Mouse (Mus musculus): ENCODE results near the gene Syce1. TPM values are rescaled to one million over a fixed set of nuclear protein-coding genes. Genes with fewer than 3 reads are reported as not detected.

Syce1 gene
- total RNA-seq (2021), result not detected

DNA sequence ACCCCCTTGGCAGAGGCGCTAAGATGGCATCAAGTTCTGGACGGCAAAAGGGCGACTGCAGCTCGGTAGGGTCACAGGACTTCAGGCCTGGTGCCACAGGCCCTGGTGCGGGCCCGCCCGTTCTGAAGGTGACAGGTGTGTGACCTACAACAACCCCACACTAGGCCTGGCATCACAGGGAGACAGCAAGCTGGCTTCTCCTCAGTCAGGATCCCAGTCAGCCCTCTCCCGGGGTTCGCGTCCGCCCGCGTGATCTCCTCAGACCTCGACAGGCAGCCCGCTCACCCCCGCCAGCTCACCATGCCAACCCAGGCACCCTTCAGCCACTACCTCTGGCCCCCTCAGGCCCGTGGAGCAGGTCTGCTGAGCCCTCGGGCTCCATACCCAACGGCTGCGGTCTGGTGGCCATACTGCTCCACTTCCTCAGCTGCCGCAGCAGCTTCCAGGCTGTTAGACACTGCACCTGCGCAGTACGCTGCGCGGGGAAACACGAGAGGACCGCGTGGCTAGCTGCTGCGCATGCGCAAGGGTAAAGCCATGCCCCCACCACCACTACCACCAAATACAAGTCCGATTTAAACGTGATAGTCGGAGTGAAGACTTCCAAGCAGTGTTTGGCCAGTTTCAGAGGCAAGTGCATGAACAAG lies at the start of gene Syce1:
TSS of gene Syce1 (minus strand) at position 447 of the 647 bp plus-strand sequence.
- intact Hi-C loops (cut with DNase I), result no loop called here
- no peak for DNase-seq

DNA sequence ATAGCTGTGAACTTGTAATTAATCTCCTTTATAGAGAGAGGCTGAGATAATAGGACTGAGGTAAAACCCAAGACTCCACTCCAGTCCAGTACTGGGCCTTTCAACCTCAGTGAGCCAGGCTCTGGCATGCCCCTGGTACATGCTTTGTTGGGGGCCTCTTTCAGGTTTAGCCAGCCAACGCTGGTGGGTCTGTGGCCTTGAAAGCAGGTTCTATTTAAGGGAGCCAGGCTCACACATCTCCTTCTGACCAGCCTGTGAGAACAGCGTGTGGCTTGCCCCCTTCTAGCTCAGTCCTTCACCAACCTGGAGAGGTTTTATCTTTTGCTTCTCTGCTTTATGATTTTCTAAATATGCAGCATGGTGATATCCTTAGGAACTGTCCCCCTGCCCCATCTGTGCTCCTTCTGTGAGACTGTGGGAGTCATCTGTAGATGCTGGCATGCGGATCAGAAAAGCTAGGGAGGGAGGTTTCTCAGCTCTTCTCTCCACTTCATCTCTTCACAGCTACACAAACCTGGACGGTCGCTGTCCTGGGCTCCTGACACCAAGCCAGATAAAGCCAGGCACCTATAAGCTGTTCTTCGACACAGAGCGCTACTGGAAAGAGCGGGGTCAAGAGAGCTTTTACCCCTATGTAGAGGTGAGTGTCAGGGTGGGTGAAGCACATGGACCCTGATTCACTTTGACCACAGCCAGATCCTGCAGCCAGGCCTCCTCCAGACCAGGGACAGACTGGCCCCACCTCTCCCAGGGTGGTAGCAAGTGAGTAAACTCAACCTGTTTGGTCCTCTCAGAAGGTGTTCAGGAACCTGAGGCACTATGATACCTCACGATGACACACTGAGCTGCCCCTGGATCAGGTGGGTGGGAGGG lies 48.8 kb upstream of the Syce1 start:
- intact Hi-C loops (cut with DNase I), result no loop called here
- DNase-seq, result no peak

DNA sequence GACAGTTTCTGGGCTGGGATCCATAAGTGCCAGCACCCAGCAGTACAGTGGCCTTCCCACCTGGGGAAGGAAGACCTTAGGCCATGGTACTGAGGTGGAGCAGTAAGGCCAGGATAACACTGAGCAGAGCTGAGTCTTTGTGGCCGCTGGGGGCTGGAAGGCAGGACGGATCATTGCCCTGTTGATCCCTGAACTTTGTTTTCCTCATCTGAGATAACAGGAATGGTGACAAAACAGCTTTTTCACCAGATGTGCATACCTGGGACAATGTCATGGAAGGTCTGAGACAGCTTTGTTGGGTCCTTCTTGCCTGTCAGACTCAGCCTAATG lies 48.1 kb upstream of the Syce1 start:
- no peak for DNase-seq
- intact Hi-C loops (cut with DNase I), result no loop called here

DNA sequence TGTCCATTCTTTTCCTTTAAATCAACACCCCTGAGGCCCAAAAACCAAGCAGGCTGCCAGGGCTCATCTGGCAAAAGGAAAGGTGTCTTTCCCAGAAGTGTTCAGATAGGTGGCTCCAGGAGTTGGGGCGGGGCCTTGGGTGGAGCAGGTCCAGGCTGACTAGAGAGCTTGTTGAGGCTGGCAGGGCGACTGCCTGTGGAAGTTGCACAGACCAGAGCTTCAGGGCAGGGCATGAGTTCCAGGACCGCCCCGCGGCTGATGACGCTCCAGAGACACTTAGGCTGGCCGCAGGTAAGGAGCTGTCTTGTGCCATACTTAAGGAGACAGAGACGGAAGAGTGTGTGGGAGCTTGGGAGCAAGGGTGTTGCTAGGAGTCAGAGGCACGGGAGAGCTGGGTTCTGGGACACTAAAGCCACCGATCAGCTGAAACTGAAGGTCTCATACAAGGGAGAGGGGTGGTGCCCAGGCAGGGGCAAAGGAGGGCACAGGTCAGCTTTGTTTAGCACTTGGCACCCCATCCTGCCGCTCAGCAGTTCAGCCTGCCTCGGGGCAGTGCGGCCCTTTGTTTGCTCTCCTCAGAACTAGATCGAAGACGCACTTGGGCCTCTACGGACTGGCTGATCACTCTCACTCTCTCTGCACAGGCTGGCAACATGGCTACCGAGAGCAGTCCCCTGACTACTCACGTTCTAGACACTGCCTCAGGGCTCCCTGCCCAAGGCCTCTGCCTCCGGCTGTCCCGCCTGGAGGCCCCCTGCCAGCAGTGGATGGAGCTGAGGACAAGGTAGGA lies 47.5 kb upstream of the Syce1 start, which contains the start of gene Urah:
TSS of gene Urah (plus strand) at position 51 of the 790 bp plus-strand sequence.
- intact Hi-C loops (cut with DNase I), result no loop called here
- DNase-seq, result no peak

DNA sequence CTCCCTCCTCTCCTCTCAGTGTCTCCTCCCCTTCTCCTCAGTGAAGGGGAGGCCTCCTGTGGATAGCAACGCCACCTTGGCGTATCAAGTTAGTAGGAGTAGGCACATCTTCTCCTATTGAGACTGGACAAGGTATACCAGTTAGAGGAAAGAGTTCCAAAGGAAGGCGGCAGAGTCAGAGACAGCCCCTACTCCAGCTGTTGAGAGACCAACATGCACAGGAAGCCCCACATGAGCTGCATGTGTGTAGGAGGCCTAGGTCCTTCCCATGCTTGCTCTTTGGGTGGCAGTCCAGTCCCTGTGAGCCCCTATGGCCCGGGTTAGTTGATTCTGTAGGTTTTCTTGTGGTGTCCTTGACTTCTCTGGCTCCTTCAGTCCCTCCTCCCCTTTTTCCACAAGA lies 45.7 kb upstream of the Syce1 start:
- intact Hi-C loops (cut with DNase I), result no loop called here
- no peak for DNase-seq

DNA sequence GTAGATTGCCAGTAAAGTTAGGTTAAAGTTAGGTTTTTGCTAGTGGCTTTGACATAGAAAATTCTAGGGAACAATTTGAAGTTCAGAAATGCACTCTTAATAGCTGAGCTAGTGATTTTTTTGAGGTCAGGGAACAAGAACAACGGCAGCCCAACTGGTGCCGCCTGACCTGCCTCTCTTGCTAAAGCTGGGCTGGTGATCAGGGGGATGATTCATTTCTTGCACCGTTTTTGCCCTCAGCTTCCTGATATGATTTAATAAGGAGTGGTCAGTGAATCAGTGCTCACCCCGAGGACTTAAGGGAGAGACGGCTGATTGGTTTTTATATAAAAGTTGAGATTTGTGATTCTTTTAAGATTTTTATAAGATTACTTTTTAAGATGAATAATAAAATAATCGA lies 43.8 kb upstream of the Syce1 start:
- no peak for DNase-seq
- intact Hi-C loops (cut with DNase I), result no loop called here

DNA sequence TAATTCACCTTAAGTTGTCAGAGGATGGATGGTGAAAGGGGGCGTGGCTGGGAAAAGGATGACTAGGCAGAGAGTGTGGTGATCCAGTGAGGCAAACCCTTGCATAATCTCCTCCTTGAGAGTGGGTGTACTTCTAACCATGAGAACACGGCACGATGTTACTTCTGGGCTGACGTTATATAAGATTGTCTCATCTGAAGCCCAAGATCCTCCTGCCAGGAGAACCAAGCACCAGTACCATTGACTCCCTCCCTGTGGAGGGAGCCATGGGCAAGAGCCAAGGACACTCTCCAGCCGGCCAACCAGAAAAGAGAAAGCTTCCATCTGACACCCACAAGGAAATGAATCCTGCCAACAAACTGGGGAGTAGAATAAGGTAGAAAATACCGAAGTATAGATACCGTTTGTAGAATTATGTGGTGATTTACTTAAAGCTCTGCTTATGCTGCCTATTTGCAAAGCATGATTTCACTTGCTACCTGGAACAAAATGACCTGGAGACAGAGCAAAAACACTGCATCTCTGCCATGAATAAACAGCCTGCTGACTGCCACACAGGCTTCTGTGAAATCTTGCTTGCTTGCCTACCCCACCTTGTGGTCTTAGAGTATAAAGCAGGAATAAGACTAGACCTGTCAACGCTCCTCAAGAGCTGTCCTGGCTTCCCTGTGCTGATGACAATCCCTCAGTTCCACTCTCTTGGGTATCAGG lies 40.7 kb upstream of the Syce1 start:
- intact Hi-C loops (cut with DNase I), result loop anchor here (5.0 kb wide), 1 partner anchor 751 kb away; no protein-coding TSS in a partner anchor

DNA sequence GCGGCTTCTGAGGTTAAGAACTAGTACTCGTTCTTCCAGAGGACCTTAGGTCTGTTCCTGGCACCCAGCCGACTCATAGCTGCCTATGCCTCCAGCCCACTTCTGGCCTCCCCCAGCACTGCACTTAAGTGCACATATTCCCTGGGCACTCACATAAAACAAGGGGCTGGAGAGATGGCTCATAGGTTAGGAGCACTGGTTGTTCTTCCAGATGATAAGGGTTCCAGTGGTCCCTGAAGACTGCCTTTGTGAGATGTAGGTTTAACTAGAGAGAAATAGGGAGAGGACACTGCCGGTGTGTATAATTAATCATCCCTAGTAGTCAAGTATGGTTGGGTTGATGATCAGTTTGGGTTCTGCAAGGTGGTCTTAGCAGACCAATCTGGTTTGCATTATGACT lies 35.1 kb upstream of the Syce1 start:
- DNase-seq, result no peak
- intact Hi-C loops (cut with DNase I), result no loop called here

More for the DNA sequence above, 40.7 kb upstream of the Syce1 start:
- DNase-seq, result peak; percentile 34 to 44

DNA sequence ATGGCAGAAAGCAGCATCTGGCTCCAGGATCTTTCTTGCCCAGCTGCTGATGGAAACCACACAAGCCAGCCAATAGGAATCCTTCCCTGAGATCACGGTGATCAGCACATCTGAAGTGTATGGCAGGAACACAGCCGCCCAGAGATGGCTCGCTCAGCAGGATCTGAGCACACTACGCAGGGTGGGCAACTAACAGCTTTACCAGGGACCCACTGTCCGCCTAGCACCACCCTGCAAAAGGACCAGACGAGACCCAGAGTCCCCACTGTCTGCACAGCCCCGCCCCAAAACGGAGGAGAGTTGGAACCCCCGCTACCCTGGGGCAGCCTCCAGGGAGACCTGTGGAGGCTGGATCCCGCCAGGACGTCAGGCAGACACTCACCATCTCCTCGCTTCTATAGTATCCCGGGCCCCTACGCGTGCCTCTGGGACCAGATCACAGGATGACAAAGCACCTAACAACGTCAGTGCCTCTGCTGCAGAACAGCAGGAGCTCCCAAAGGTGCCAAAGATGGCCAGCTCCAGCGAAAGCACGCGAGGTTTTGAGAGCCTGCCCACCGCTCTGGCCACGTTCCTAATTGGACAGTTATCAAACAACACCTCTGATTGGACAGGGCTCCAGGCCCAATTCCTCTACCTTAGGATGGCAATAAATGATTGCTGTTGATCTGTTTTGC lies 34.1 kb upstream of the Syce1 start, which contains the start of gene Zfp941:
TSS of gene Zfp941 (minus strand) at position 526 of the 677 bp plus-strand sequence.
- peak; percentile 37 to 51 for DNase-seq
- intact Hi-C loops (cut with DNase I), result no loop called here

DNA sequence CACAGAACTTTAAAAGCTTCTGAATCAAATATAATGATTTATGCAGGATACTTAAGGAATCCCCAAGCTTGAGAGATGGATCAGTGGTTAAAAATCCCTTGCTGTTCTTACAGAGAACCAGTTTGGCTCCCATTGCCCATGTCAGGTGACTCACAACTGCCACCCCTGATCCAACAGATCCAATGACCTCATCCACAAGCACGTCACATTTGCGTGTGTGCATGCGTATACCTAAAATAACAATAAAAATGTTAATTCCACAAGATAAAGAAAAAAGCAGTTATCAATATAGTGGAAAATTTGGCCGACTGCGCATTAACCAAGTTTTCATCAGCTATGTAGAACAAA lies 33.6 kb upstream of the Syce1 start:
- no peak for DNase-seq
- intact Hi-C loops (cut with DNase I), result no loop called here

DNA sequence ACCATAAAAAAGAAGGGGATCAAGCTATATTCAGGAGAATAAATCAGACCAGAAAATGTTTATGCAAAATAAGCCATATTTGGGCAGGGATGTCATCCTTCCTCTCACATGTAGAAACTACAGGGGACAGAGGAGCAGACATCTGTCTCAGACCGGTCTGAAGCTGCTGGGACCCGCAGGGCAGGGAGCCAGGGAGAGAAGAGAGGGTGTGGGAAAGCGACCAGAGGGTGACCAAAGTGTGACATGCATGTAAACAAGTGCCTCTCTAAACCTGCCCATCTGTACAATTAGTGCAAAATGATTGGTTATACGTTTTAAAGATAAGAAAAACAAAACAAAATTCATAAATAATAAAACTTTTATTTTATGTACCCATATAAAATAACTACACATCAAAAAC lies 32.5 kb upstream of the Syce1 start:
- intact Hi-C loops (cut with DNase I), result no loop called here

DNA sequence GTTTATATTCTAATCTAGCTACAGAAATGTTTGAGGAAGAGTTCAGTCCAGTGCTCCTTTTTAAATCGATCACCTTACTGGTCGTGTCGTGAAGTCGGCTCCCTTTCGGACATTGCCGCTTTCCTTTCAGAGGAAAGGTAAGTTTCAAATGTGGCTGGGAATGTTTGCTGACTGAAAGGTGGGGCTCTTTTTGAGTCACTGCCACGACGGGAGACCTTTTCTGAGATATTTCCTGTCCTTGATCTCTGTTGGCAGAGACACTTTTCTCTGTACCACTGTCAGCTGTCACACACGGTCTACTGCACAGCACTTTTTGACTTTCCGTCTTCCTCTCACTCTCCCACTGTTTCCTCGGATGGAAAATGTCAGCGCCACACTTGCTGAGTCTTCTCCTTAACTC lies 25.2 kb upstream of the Syce1 start:
- no peak for DNase-seq
- intact Hi-C loops (cut with DNase I), result no loop called here

More for the DNA sequence above, 32.5 kb upstream of the Syce1 start:
- no peak for DNase-seq

DNA sequence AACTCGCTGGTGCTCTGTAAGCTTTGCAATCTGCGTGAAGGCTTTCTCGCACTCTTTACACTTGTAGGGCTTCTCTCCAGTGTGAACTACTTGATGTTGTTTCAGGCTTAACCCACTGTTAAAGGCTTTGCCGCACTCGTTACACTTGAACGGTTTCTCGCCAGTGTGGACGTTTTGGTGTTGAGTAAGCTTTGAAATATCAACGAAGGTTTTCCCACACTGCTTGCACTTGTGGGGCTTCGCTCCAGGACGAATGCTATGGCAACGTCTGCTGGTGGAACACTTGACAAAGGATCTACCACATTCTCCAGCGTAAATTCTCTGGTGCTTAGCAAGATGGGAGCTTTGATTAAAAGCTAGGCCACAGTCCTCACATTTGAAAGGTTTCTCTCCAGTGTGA lies 24.1 kb upstream of the Syce1 start:
- intact Hi-C loops (cut with DNase I), result no loop called here

DNA sequence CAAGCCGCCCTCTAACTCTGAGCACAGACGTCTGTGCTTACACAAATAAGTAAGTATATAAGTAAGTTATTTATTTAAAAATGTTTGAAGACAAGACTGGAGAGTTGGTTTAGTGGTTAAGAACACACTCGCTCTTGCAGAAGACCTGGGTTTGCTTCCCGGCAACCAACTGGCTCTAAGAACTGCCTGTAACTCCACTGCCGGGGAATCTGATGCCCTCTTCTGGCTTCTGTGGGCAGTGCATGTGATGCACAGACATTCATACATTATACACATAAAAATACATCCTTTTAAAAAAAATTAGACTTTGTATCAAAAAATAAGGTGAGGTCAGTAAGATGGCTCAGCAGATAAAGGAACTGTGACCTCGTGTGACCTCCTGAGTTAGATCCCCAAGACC lies 22.8 kb upstream of the Syce1 start:
- DNase-seq, result no peak
- intact Hi-C loops (cut with DNase I), result no loop called here

More for the DNA sequence above, 24.1 kb upstream of the Syce1 start:
- no peak for DNase-seq

DNA sequence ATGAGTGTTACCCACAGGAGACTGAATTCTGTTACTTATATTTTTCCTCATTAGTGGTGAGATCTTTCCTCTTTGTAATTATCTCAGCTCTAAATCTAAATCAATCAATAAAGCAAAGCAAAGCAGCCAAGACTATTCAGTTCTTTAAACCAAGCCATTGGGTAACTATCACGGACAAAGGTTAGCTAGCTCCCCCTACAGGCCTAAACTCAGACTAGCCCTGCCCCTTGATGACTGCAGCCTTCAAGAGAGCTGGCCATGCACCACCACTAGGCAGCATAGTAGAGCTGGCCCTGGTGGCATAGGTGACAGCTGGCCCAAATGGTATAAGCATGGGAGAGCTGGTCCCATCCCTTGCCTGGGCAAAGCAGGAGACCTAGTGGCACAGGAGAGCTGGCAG lies 18.1 kb upstream of the Syce1 start:
- peak; percentile 13 to 37 for DNase-seq
- intact Hi-C loops (cut with DNase I), result no loop called here

DNA sequence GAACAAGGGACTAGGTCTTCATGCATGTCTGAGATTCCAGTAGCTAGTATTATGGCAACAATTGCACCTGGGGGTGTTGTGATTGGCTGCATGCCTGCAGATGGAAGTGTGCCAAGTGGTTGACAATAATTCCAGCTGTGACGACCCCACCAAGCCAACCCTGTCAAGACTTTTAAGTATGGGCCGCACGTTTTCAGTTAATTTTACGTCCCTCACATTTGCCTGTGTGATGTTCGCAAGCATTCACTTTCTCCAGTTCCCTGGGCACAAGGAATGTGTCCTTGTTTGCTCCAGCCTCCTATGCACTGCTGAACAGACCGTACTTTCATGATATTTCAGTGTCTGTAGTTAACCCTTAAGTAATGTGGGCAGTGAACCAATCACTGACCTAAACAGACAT lies 15.0 kb upstream of the Syce1 start:
- DNase-seq, result no peak
- intact Hi-C loops (cut with DNase I), result no loop called here

DNA sequence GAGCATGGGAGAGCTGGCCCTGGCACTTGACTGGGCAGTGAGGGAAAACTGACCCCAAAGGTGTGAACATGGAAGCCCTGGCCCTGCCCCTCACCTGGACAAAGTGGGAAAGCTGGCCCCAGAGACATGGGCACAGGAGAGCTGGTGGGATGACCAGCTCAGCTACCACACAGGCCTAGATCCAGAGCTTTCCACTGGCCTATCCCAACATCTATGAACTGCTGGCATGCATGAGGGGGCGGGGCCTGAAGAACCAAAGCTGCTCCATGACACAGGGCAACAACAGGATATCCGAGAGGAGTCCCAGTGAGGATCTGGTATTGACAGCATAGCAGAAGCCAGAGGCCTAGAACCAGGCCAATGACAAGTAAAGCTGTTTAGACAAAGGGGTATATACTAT lies 10.6 kb upstream of the Syce1 start:
- no peak for DNase-seq
- intact Hi-C loops (cut with DNase I), result no loop called here

DNA sequence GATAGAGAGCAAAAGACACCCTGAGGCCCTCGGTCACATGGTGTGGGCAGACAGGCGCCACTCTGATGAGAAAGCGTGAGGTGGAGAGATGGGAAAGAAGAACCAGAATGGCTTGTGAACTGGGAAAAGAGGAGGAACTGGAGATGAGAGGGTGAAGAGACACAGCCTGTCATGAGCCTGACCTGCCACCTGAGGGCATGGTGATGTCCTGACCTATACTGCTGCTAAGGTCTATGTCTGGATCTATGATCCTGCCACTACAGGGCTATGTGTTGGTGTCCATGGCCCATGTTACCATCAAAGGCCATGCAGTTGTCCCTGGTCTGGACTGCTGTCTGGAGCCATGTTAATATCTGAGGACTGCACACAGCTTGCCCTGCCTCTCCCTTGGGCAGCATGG lies 10.0 kb upstream of the Syce1 start:
- intact Hi-C loops (cut with DNase I), result no loop called here
- no peak for DNase-seq

DNA sequence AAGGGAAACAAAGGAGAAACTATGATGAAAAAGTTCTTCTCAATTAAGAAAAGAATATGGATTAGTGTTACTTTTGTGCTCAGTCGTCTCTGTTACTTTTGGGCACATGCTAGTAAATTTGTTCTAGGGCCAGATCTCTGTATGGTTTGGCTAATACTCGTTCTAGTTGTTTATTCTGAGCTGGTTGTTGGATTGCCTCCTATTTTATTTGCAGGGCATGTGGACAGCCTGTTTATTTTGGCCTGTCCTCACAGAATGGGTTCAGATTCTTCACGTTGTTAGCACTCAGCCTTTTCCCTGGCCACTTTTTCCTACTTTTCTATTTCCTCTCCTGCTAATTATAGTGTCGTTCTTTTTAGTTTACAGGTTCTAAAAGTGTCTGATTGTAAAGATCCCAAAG lies 5.9 kb upstream of the Syce1 start:
- DNase-seq, result no peak
- intact Hi-C loops (cut with DNase I), result no loop called here

DNA sequence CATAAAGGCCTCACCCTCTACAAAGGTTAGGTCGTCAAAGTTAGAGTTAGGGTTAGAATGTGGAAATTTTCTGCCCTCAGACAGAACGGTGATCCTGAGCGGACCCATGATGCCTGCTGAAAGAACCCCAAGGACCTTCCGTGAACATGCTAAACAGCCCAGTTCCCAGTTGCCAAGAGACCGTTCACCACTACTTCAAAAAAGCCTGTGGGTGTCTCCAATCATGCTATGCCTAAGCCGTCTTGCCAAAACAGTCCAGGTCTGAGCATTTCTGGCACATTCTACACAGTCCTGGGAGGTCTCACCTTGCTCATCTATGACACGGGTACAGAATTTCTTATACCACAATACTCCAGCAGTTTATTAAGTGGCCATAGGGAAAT lies 392 bp upstream of the Syce1 start:
- DNase-seq, result no peak
- intact Hi-C loops (cut with DNase I), result no loop called here
